Mouse (Mus musculus) adrenal gland, postnatal 10 days (tissue): ENCODE measurements around the gene Dlk1. TPM values are rescaled to one million over a fixed set of nuclear protein-coding genes. Genes with fewer than 3 reads are reported as not detected.
A peak's percentile ranks its signal among the peaks of the same experiment; 100 is the strongest.

Experiments used
- DNase-seq: peaks from one replicate; pipeline ENCODE4 v3.0.0; 2021; ENCODE audit warnings: mixed read lengths
- long read RNA-seq, 2 experiments: library from polyadenylated mRNA; stranded (forward); transcript quantifications; one replicate each; pipeline ENCODE4 v2.0.0; 2021
- total RNA-seq, 2 experiments: library from RNA; stranded (reverse); gene quantifications; 2 replicates each; pipeline ENCODE4 v1.2.3; 2021

The Dlk1 gene
- total RNA-seq, result 100 to 1,000 TPM; 470 to 498 TPM
- long read RNA-seq, experiment 1, full-length matches to known transcripts, result 319 of 361 reads
- long read RNA-seq, experiment 1, partial matches to known transcripts, result 27 of 361 reads
- long read RNA-seq, experiment 1, other reads (novel, unspliced or antisense), result 15 of 361 reads
- long read RNA-seq, experiment 2, full-length matches to known transcripts, result 205 of 228 reads
- long read RNA-seq, experiment 2, partial matches to known transcripts, result 17 of 228 reads
- long read RNA-seq, experiment 2, other reads (novel, unspliced or antisense), result 6 of 228 reads

GRCm38 (mm10) chr12:109452592-109452991 lies at the start of gene Dlk1:
Gene Dlk1 (plus strand): TSS chr12:109452823.
- no peak for DNase-seq

- no peak for DNase-seq
Measured at GRCm38 (mm10) chr12:109402943-109403342, 49.7 kb upstream of the Dlk1 start.

DNA sequence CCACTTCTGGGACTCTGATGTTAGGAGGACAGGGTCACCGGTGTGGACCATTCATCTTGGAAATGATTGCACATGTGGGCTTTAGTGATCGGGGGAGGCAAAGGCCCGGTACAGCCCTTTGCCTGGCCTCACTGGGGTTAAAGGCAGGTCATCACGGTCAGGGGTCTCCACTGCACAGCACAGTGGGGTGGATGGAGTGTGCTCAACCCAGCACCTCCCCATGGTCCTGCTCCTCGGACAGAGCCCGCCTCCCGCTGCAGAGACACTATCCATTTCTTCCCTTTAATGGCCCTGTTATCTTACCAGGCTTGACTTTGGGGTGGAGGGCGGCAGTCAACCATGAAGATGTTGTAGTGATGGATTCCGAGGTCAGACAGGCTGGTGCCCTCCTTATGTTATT lies 48.9 kb upstream of the Dlk1 start:
- DNase-seq, result no peak

- no peak for DNase-seq
Measured at GRCm38 (mm10) chr12:109406018-109406417, 46.6 kb upstream of the Dlk1 start.

DNA sequence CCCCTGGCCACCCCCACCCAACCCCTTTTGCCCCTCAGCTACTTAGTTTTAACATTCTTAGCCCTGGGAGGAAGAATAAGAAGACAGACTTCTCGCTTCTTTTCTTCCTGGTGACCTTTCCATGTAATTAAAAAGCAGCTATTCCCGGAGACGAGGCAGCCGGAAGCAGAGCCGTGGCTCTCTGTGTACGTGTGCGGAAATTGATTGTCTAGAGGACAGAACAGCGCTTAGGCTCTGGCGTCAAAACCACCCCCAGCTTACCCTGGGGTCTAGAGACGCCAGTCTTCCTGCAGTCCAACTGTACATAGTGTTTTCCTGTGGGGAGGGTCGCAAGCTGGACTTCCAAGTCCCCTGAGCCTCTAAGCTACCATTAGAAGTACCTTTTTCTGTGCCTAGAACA lies 41.9 kb upstream of the Dlk1 start:
- no peak for DNase-seq

DNA sequence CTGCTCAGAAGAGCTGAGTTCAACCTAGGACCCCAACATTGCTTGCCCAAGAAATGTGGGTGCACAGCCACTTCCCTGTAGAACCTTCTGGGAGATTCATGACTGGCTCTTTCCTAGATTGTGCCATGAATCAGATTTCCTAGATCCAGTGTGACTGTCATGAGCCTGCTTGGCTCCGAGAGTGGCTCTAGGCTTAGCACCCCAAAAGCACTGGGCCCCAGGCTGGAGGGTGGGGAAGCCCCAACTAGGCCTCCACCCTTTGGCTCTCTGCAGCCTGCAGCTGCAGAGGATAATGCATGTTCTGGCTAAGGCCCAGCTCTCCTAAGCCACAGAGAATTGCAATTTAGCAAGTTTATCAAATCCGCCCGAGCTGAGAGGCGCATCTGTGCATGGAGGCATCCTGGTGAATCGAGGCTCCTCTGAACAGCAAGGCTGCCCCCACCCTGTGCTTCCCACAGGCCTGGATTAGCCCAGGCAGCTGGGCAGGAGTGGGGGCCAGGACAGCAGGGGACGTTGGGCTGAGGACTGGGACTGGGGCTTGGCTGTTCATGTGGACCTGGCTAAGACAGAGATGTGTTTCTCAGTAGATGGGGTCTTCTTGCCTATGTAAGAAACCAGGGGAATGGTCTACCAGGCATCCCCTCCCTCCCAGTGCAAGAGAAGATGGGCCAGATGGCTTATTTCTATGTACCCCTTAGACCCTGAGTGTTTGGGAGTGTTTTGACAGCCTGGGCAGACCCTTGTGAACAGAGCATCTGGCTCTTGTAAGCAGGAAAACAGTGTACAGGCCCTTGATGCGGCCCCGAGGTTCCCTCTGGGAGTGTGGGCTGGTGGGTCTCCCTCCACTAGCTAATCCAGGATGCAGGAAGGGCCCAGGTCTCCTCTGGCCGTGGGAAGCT lies 41.2 kb upstream of the Dlk1 start:
- DNase-seq, result no peak

GRCm38 (mm10) chr12:109412071-109412440 lies 40.6 kb upstream of the Dlk1 start:
- DNase-seq, result no peak

DNA sequence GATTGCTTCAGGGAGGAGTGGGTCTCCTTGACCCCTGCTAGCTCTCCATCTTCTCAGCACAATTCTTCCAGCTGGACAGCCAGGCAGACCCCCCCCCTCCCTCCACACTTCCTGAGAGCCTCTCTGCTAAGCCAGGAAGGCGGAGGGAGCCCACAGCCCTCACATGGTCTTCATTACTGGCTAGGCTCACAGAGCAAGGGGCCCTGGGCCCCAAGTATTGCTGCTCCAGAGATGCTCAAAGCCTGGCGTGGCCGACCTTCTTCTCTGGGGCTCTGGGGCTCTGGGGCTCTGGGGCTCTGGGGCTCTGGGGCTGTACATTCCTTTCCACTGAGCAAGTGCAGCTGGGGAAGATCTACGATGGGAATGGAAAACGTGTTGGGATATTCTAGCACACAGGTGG lies 39.9 kb upstream of the Dlk1 start:
- DNase-seq, result no peak

- DNase-seq, result no peak
Measured at GRCm38 (mm10) chr12:109413321-109413720, 39.3 kb upstream of the Dlk1 start.

DNA sequence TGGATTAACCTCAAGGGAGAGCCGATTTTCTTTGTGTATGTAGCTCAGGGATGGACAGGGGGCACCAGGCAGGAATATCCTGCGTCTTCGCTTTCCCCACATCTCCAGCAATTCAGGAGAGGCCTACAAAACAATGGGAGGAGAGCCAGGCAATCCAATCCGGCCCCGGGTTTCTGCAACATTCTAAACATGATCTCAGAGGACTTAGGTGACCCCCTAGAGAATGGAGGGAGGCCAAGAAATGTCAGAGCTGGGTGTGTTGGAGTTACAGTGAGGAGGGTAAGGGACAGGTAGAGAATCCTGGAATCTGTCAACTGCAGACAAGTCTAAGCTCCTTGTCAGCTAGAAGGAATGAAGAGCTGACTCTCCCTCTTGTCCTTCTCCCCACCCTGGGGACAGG lies 35.9 kb upstream of the Dlk1 start:
- no peak for DNase-seq

- peak; percentile 82 for DNase-seq
Measured at GRCm38 (mm10) chr12:109417476-109418201, 35.0 kb upstream of the Dlk1 start.

DNA sequence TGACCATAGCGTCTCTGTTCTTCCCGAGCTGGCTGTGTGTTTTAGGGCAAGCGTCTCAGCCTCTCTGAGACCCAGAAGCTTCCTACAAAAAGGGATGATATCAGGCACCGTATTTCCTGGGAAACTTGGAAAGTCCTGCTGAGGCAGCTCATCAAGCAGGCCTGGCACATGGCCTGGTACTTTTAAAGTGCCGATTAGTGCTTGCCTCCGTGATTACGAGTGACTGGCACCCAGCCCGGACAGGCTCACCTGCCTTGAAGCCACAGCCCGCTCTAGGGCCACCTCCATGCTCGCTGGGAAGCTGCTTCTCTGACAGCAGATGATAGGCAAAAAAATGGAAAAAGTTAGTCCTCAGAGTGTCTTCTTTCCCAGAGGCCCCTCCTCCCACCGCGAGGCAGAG lies 32.6 kb upstream of the Dlk1 start:
- DNase-seq, result no peak

- DNase-seq, result no peak
Measured at GRCm38 (mm10) chr12:109423163-109423562, 29.5 kb upstream of the Dlk1 start.

DNA sequence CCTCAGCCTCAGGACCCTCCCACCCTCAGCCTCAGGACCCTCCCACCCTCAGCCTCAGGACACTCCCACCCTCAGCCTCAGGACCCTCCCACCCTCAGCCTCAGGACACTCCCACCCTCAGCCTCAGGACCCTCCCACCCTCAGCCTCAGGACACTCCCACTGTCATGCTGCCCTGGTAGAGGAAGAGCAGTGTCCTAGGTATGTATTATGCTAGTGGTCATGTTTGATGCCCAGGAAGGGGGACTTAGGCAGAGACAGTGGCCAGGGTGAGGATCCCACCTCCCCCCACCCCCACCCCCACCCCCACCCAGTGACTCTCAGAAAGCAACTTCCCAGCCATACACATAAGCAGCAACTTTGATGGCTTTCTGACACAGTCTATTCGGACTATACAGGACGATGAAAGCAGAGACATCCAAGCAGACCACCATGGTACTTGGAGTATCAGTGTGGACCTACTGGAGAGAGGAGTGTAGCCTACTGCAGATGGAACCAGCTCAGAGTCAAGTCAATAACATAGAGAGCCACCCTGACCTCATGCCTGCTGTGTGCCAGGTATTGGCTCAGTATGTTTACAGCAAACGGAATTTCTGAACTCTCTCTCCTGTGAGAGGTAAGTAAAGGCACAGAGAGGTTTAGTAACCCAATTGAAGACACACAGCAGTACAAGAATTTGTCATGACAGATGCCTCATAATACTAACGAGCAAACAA lies 28.8 kb upstream of the Dlk1 start:
- DNase-seq, result no peak

- peak; percentile 52 for DNase-seq
Measured at GRCm38 (mm10) chr12:109424753-109425332, 27.8 kb upstream of the Dlk1 start.

GRCm38 (mm10) chr12:109425982-109426381 lies 26.6 kb upstream of the Dlk1 start:
- DNase-seq, result peak; percentile 43

GRCm38 (mm10) chr12:109432475-109433130 lies 20.0 kb upstream of the Dlk1 start:
- no peak for DNase-seq

DNA sequence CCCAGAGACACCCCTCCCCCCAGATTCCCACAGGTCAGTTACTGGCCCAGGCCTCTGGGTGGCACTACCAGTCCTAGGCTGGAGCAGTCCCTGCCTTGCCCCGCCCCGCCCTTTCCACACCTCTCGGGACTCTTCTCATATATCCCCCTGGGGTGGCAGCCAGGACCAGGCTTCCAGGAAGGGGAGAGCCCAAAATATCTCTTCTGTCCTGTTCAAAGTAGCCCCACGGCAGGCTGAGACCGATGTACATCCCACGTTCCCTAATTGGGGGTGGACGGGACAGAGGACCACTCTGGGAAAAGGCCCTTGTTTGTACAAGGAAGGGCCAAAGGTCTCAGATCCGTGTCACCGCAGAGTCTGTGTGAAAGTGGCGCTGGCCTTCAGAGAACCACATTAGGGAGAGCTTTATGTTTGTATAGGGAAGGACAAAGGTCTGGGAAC lies 16.2 kb upstream of the Dlk1 start:
- DNase-seq, result peak; percentile 77

- DNase-seq, result no peak
Measured at GRCm38 (mm10) chr12:109436852-109437251, 15.8 kb upstream of the Dlk1 start.

GRCm38 (mm10) chr12:109437559-109438350 lies 14.9 kb upstream of the Dlk1 start:
- DNase-seq, result peak; percentile 96
